10 mouse cellular contexts compared by ENCODE assay signal in genomic region chr7:130381387-130381951, GRCm38 (mm10).
DNase-seq lines count a peak whose midpoint lies in the region; ATAC-seq and TF ChIP-seq lines count a peak whose summit lies in the region.
"Had no signal": no experiment of that assay in that cellular context is flagged by ENCODE, and none has a peak within 500 bp of the region (broad histone marks: within the 10 kb centered on the region; RNA-seq: fewer than 3 reads in every experiment).

No protein-coding gene starts in this region.

- no peak for ATAC-seq in embryonic facial prominence, embryonic 15.5 days (ENCODE audit: insufficient number of reproducible peaks, low FRiP score, low TSS enrichment, low read depth)
- peak; percentile 50; the same call in 1 of the 2 replicates for ATAC-seq in hindbrain, embryonic 15.5 days (ENCODE audit: low FRiP score, low read depth)
- ATAC-seq in midbrain, embryonic 15.5 days (replicated peaks), result peak; percentile 42; the same call in 1 of the 2 replicates
- ATAC-seq in stomach, postnatal 0 days (ENCODE audit: low FRiP score, low TSS enrichment), result no peak

- H3K9me3 ChIP-seq in embryonic facial prominence, embryonic 15.5 days (replicated peaks), result no peaks in the 10 kb centered on the region
- no peaks in the 10 kb centered on the region for H3K9me3 ChIP-seq in hindbrain, embryonic 15.5 days
- H3K9me3 ChIP-seq in midbrain, embryonic 15.5 days, result no peaks in the 10 kb centered on the region
- H3K9me3 ChIP-seq in stomach, postnatal 0 days (ENCODE audit: control insufficient read depth, low read length), result no peaks in the 10 kb centered on the region
- H3K9me3 ChIP-seq: limb, embryonic 15.5 days had no signal

- no peak overlapping the region for H3K9ac ChIP-seq in embryonic facial prominence, embryonic 15.5 days
- H3K9ac ChIP-seq in hindbrain, embryonic 15.5 days, result no peak overlapping the region
- no peak overlapping the region for H3K9ac ChIP-seq in midbrain, embryonic 15.5 days
- no peak overlapping the region for H3K9ac ChIP-seq in stomach, postnatal 0 days (ENCODE audit: low read length)
- H3K9ac ChIP-seq: limb, embryonic 15.5 days had no signal

- peaks cover 15% of the 10 kb centered on the region for H3K4me1 ChIP-seq in embryonic facial prominence, embryonic 15.5 days
- peaks cover 20% of the 10 kb centered on the region for H3K4me1 ChIP-seq in hindbrain, embryonic 15.5 days (replicated peaks)
- peaks cover 20% of the 10 kb centered on the region for H3K4me1 ChIP-seq in midbrain, embryonic 15.5 days
- H3K4me1 ChIP-seq in stomach, postnatal 0 days (replicated peaks; ENCODE audit: control insufficient read depth, insufficient read depth), result no peaks in the 10 kb centered on the region
- H3K4me1 ChIP-seq: limb, embryonic 15.5 days had no signal

- no peak overlapping the region for H3K4me3 ChIP-seq in embryonic facial prominence, embryonic 15.5 days (replicated peaks)
- no peak overlapping the region for H3K4me3 ChIP-seq in hindbrain, embryonic 15.5 days
- no peak overlapping the region for H3K4me3 ChIP-seq in midbrain, embryonic 15.5 days
- no peak overlapping the region for H3K4me3 ChIP-seq in stomach, postnatal 0 days (ENCODE audit: low read depth, low read length)
- H3K4me3 ChIP-seq: limb, embryonic 15.5 days had no signal

- TF ChIP-seq CTCF in stomach, postnatal 0 days (IDR thresholded peaks at IDR 0.05; ENCODE audit: low read depth), result no peak

- no peak overlapping the region for H3K4me2 ChIP-seq in embryonic facial prominence, embryonic 15.5 days (replicated peaks)
- no peak overlapping the region for H3K4me2 ChIP-seq in hindbrain, embryonic 15.5 days
- no peak overlapping the region for H3K4me2 ChIP-seq in midbrain, embryonic 15.5 days
- no peak overlapping the region for H3K4me2 ChIP-seq in stomach, postnatal 0 days (replicated peaks; ENCODE audit: low read depth)
- H3K4me2 ChIP-seq: limb, embryonic 15.5 days had no signal

- peak; percentile 23 to 53 for DNase-seq in frontal cortex, adult 2 months (ENCODE audit: extremely low spot score in 1 of 2, low spot score in 1 of 2)
- DNase-seq in frontal cortex, postnatal 10 days (ENCODE audit: low spot score in 2 of 2), result no peak
- DNase-seq in lung, postnatal 4 days, result no peak
- no peak for DNase-seq in stomach, postnatal 0 days (ENCODE audit: low spot score)
- no peak for DNase-seq in urinary bladder, postnatal 4 days (ENCODE audit: low spot score in 2 of 2)
- DNase-seq: B cell, adult 2 months had no signal

- no peaks in the 10 kb centered on the region for H3K27me3 ChIP-seq in embryonic facial prominence, embryonic 15.5 days
- H3K27me3 ChIP-seq in hindbrain, embryonic 15.5 days, result no peaks in the 10 kb centered on the region
- peaks cover 7% of the 10 kb centered on the region for H3K27me3 ChIP-seq in midbrain, embryonic 15.5 days (replicated peaks)
- H3K27me3 ChIP-seq in stomach, postnatal 0 days (ENCODE audit: control insufficient read depth, insufficient read depth, low read length), result no peaks in the 10 kb centered on the region
- H3K27me3 ChIP-seq: limb, embryonic 15.5 days had no signal

- H3K36me3 ChIP-seq in embryonic facial prominence, embryonic 15.5 days, result no peaks in the 10 kb centered on the region
- no peaks in the 10 kb centered on the region for H3K36me3 ChIP-seq in hindbrain, embryonic 15.5 days
- no peaks in the 10 kb centered on the region for H3K36me3 ChIP-seq in midbrain, embryonic 15.5 days (replicated peaks)
- H3K36me3 ChIP-seq in stomach, postnatal 0 days (ENCODE audit: control insufficient read depth, insufficient read depth, low read length), result no peaks in the 10 kb centered on the region
- H3K36me3 ChIP-seq: limb, embryonic 15.5 days had no signal

- H3K27ac ChIP-seq in embryonic facial prominence, embryonic 15.5 days (replicated peaks), result peak overlapping the region; percentile 18; the same call in 1 of the 2 replicates
- H3K27ac ChIP-seq in hindbrain, embryonic 15.5 days (replicated peaks), result peak overlapping the region; percentile 60
- H3K27ac ChIP-seq in midbrain, embryonic 15.5 days, result peak overlapping the region; percentile 60
- H3K27ac ChIP-seq in stomach, postnatal 0 days (replicated peaks), result no peak overlapping the region
- H3K27ac ChIP-seq: limb, embryonic 15.5 days had no signal

- 48% methylated on average over 8 of the region's 8 CpGs for whole genome bisulfite sequencing in embryonic facial prominence, embryonic 15.5 days
- WGBS in hindbrain, embryonic 15.5 days, result 37% methylated on average over 8 of the region's 8 CpGs
- WGBS in midbrain, embryonic 15.5 days, result 36% methylated on average over 8 of the region's 8 CpGs
- 71% methylated on average over 8 of the region's 8 CpGs for WGBS in stomach, postnatal 0 days

- no peak for TF ChIP-seq EP300 in stomach, postnatal 0 days (optimal IDR thresholded peaks at IDR 0.05)

Comparison
In these comparisons a context has a peak if more than half of its experiments do, and no peak if none do; other contexts are left out.
1. DNase-seq: peak in frontal cortex, adult 2 months (2 of 2); none in frontal cortex, postnatal 10 days (0 of 2), lung, postnatal 4 days (0 of 2), stomach, postnatal 0 days (single experiment) and urinary bladder, postnatal 4 days (0 of 2).
2. ATAC-seq: peak in hindbrain, embryonic 15.5 days (single experiment) and midbrain, embryonic 15.5 days (single experiment); none in embryonic facial prominence, embryonic 15.5 days (single experiment) and stomach, postnatal 0 days (single experiment).